Mouse (Mus musculus) myocyte (in vitro differentiated cells): ENCODE results near the gene Pmch. TPM values are rescaled to one million over a fixed set of nuclear protein-coding genes. Genes with fewer than 3 reads are reported as not detected.
A peak's percentile ranks its signal among the peaks of the same experiment; 100 is the strongest.

Experiments
- H3K27me3 ChIP-seq: one replicate; pipeline ENCODE4 v1.6.1; 2011; ENCODE audit not compliant: control insufficient read depth, insufficient read depth, insufficient read length
- H3K36me3 ChIP-seq: one replicate; pipeline ENCODE4 v1.6.1; 2011; ENCODE audit not compliant: control insufficient read depth, insufficient read depth
- H3K4me2 ChIP-seq: one replicate; pipeline ENCODE4 v1.6.1; 2011; ENCODE audit warnings: low read depth, control low read depth
- H3K4me3 ChIP-seq: one replicate; pipeline ENCODE4 v1.5.1; 2011; ENCODE audit warnings: mild to moderate bottlenecking, control low read depth, moderate library complexity
- H3K79me2 ChIP-seq: one replicate; pipeline ENCODE4 v1.6.1; 2011; ENCODE audit not compliant: control insufficient read depth, insufficient read depth
- H3ac ChIP-seq: one replicate; pipeline ENCODE4 v1.6.1; 2011; ENCODE audit not compliant: control insufficient read depth, insufficient read length
- CEBPB ChIP-seq: IDR thresholded peaks from 2 replicates; pipeline ENCODE4 v1.6.1; 2011; ENCODE audit warnings: mild to moderate bottlenecking, moderate library complexity; ENCODE audit not compliant: poor library complexity, insufficient read depth, severe bottlenecking
- E2F4 ChIP-seq: IDR thresholded peaks from one replicate; pipeline ENCODE4 v1.6.1; 2011; ENCODE audit warnings: mild to moderate bottlenecking, control low read depth, moderate library complexity; ENCODE audit not compliant: insufficient read depth
- MAX ChIP-seq: IDR thresholded peaks from one replicate; pipeline ENCODE4 v1.6.1; 2011; ENCODE audit warnings: low read depth, mild to moderate bottlenecking, control low read depth
- MYOD1 ChIP-seq, 3 experiments: IDR thresholded peaks; one replicate each; pipeline ENCODE4 v1.6.1; 2011; ENCODE audit warnings: control low read depth in 2 of 3, low read depth in 2 of 3, mild to moderate bottlenecking in 2 of 3, moderate library complexity in 1 of 3; ENCODE audit not compliant: insufficient read length in 2 of 3, control insufficient read depth in 1 of 3
- MYOG ChIP-seq, 3 experiments: IDR thresholded peaks; one replicate each; pipeline ENCODE4 v1.6.1; 2011; ENCODE audit warnings: control low read depth in 2 of 3, low read depth in 2 of 3, mild to moderate bottlenecking in 2 of 3; ENCODE audit not compliant: insufficient read length in 2 of 3, control insufficient read depth in 1 of 3, insufficient read depth in 1 of 3
- POLR2A ChIP-seq: IDR thresholded peaks from one replicate; pipeline ENCODE4 v1.6.1; 2011; ENCODE audit warnings: low read depth, mild to moderate bottlenecking, control low read depth, moderate library complexity; ENCODE audit not compliant: insufficient read length
- POLR2AphosphoS2 ChIP-seq: IDR thresholded peaks from one replicate; pipeline ENCODE4 v1.6.1; 2011; ENCODE audit warnings: low read depth, control low read depth; ENCODE audit not compliant: insufficient read length
- REST ChIP-seq: IDR thresholded peaks from one replicate; pipeline ENCODE4 v1.6.1; 2011; ENCODE audit warnings: mild to moderate bottlenecking, control low read depth, moderate library complexity; ENCODE audit not compliant: insufficient read depth, insufficient read length
- SRF ChIP-seq: IDR thresholded peaks from one replicate; pipeline ENCODE4 v1.6.1; 2011; ENCODE audit warnings: low read depth; ENCODE audit not compliant: control insufficient read depth, insufficient read length
- TCF12 ChIP-seq: IDR thresholded peaks from one replicate; pipeline ENCODE4 v1.6.1; 2011; ENCODE audit warnings: mild to moderate bottlenecking, control low read depth; ENCODE audit not compliant: poor library complexity, insufficient read depth, severe bottlenecking
- TCF3 ChIP-seq: IDR thresholded peaks from one replicate; pipeline ENCODE4 v1.6.1; 2011; ENCODE audit warnings: low read depth, control low read depth; ENCODE audit not compliant: insufficient read length
- USF1 ChIP-seq: IDR thresholded peaks from one replicate; pipeline ENCODE4 v1.6.1; 2011; ENCODE audit warnings: low read depth, mild to moderate bottlenecking, control low read depth, moderate library complexity
- polyA plus RNA-seq: library from polyadenylated mRNA; unstranded; fragments of >200 nt; fragmentation: generic; extraction: Trizol; gene quantifications from one replicate; pipeline ENCODE4 v1.2.1, GENCODE M21; 2012; ENCODE audit warnings: missing spikeins

Pmch gene
- polyA plus RNA-seq, 1 experiment = 0.07 TPM

- H3K27me3 ChIP-seq = no peaks in the 10 kb centered on the region
- TF ChIP-seq MYOG (IDR thresholded peaks at IDR 0.05; ENCODE audit: control insufficient read depth in 1 of 3, insufficient read depth in 1 of 3, insufficient read length in 2 of 3, low read depth in 2 of 3) = no peak
- no peak for TF ChIP-seq POLR2AphosphoS2
- TF ChIP-seq MYOD1 (IDR thresholded peaks at IDR 0.05; ENCODE audit: control insufficient read depth in 1 of 3, insufficient read length in 2 of 3, low read depth in 2 of 3) = peak in 1 of 3 experiments; percentile 4
- no peak for TF ChIP-seq USF1
- H3K36me3 ChIP-seq = no peaks in the 10 kb centered on the region
- no peak overlapping the region for H3K4me3 ChIP-seq
- H3K4me2 ChIP-seq = no peak overlapping the region
- no peaks in the 10 kb centered on the region for H3K79me2 ChIP-seq
- H3ac ChIP-seq = no peak overlapping the region
Measured at GRCm38 (mm10) chr10:88056950-88057649, 33.8 kb upstream of the Pmch start.

GRCm38 (mm10) chr10:88063436-88063835, 27.4 kb upstream of the Pmch start:
- no peak overlapping the region for H3ac ChIP-seq
- no peak for TF ChIP-seq SRF
- TF ChIP-seq POLR2AphosphoS2 = no peak

GRCm38 (mm10) chr10:88064872-88065271, 26.0 kb upstream of the Pmch start:
- H3K4me3 ChIP-seq = no peak overlapping the region
- no peak overlapping the region for H3K4me2 ChIP-seq
- TF ChIP-seq MYOD1 (IDR thresholded peaks at IDR 0.05; ENCODE audit: control insufficient read depth in 1 of 3, insufficient read length in 2 of 3, low read depth in 2 of 3) = no peak
- no peak for TF ChIP-seq MYOG (IDR thresholded peaks at IDR 0.05; ENCODE audit: control insufficient read depth in 1 of 3, insufficient read depth in 1 of 3, insufficient read length in 2 of 3, low read depth in 2 of 3)
- no peak for TF ChIP-seq SRF
- no peak for TF ChIP-seq REST
- no peak for TF ChIP-seq E2F4
- TF ChIP-seq POLR2A = no peak
- TF ChIP-seq TCF12 = no peak
- TF ChIP-seq POLR2AphosphoS2 = no peak
- no peak for TF ChIP-seq MAX
- no peak for TF ChIP-seq USF1
- TF ChIP-seq CEBPB = no peak
- no peak for TF ChIP-seq TCF3
- H3ac ChIP-seq = no peak overlapping the region
- no peaks in the 10 kb centered on the region for H3K36me3 ChIP-seq
- H3K79me2 ChIP-seq = no peaks in the 10 kb centered on the region
- no peaks in the 10 kb centered on the region for H3K27me3 ChIP-seq

More at GRCm38 (mm10) chr10:88063436-88063835, 27.4 kb upstream of the Pmch start:
- Histone ChIP-seq H3K36me3 (no peaks in the 10 kb centered on the region), H3K4me3 (no peak overlapping the region), H3K27me3 (no peaks in the 10 kb centered on the region), H3K4me2 (no peak overlapping the region), H3K79me2 (no peaks in the 10 kb centered on the region)

- Histone ChIP-seq H3K36me3 (no peaks in the 10 kb centered on the region), H3K79me2 (no peaks in the 10 kb centered on the region), H3ac (no peak overlapping the region), H3K4me3 (no peak overlapping the region), H3K4me2 (no peak overlapping the region), H3K27me3 (no peaks in the 10 kb centered on the region)
- no peak for TF ChIP-seq TCF12
- TF ChIP-seq E2F4 = no peak
- TF ChIP-seq CEBPB = no peak
- no peak for TF ChIP-seq SRF
- no peak for TF ChIP-seq MYOD1 (IDR thresholded peaks at IDR 0.05; ENCODE audit: control insufficient read depth in 1 of 3, insufficient read length in 2 of 3, low read depth in 2 of 3)
- TF ChIP-seq MAX = no peak
- no peak for TF ChIP-seq TCF3
- TF ChIP-seq USF1 = no peak
- TF ChIP-seq POLR2A = no peak
- TF ChIP-seq REST = no peak
- no peak for TF ChIP-seq POLR2AphosphoS2
- TF ChIP-seq MYOG (IDR thresholded peaks at IDR 0.05; ENCODE audit: control insufficient read depth in 1 of 3, insufficient read depth in 1 of 3, insufficient read length in 2 of 3, low read depth in 2 of 3) = no peak
Measured at GRCm38 (mm10) chr10:88067377-88067776, 23.5 kb upstream of the Pmch start.

- no peak overlapping the region for H3ac ChIP-seq
- no peaks in the 10 kb centered on the region for H3K79me2 ChIP-seq
- peaks cover 3% of the 10 kb centered on the region for H3K36me3 ChIP-seq
- TF ChIP-seq MYOG (IDR thresholded peaks at IDR 0.05; ENCODE audit: control insufficient read depth in 1 of 3, insufficient read depth in 1 of 3, insufficient read length in 2 of 3, low read depth in 2 of 3) (no peak), REST (no peak), USF1 (no peak), POLR2A (no peak), POLR2AphosphoS2 (no peak), SRF (no peak), CEBPB (no peak), TCF12 (no peak), MYOD1 (IDR thresholded peaks at IDR 0.05; ENCODE audit: control insufficient read depth in 1 of 3, insufficient read length in 2 of 3, low read depth in 2 of 3) (no peak), MAX (no peak), TCF3 (no peak), E2F4 (no peak)
- no peak overlapping the region for H3K4me2 ChIP-seq
- no peaks in the 10 kb centered on the region for H3K27me3 ChIP-seq
- H3K4me3 ChIP-seq = no peak overlapping the region
Measured at GRCm38 (mm10) chr10:88106169-88106568, 15.3 kb downstream of the Pmch start.
